ENCODE assay signal across 9 mouse cellular contexts in the genomic region with DNA sequence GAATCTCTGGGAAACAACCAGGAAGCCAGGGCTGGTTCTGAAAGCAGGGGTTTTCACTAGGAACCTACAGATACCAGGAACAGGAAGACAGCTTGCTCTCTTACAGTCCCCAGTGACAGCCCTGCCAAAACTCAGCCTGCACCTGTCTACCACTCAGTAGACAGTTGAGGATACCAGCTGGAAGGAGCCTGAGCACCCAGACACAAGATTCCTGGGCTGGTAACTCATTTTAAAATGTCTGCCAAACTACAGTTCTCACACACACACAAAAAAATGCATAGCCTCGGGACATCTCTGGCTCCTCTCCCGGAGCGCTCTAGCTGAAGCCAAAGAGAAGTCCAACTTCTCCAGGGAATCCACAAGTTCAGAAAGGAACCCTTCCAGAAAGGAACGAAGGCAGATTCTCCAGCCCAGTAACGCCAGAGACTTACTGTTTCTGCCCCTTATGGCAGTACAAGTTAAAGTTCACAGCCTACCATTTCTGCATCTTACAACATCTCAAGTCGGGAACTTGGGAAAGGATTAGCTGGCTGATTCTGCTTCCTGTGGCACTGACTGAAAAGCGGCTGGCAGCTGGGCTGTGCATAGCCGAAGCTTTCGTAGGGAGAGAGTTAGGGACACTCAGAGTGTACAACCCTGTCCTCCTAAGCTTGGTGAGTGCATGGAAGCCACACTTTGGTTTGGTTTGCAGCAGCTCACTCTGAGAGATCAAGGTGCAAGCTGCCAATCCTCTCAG. TPM values are rescaled to one million over a fixed set of nuclear protein-coding genes. Genes with fewer than 3 reads are reported as not detected.
DNase-seq lines count a peak whose midpoint lies in the region; ATAC-seq and TF ChIP-seq lines count a peak whose summit lies in the region.
"Had no signal": no experiment of that assay in that cellular context is flagged by ENCODE, and none has a peak within 500 bp of the region (broad histone marks: within the 10 kb centered on the region; RNA-seq: fewer than 3 reads in every experiment).

No protein-coding gene starts in this region.

- peaks cover 20% of the 10 kb centered on the region; the same call in 1 of the 2 replicates for H3K4me1 ChIP-seq in spleen, adult 2 months (ENCODE audit: control insufficient read depth, insufficient read depth, insufficient read length)
- peaks cover 42% of the 10 kb centered on the region for H3K4me1 ChIP-seq in heart, embryonic 16.5 days (ENCODE audit: control insufficient read depth, insufficient read depth, low read length)
- peaks cover 14% of the 10 kb centered on the region; the same call in 1 of the 2 replicates for H3K4me1 ChIP-seq in midbrain, embryonic 14.5 days (ENCODE audit: control insufficient read depth, insufficient read depth, low read length)

- WGBS in spleen, adult 2 months = 75% methylated on average over 9 of the region's 9 CpGs
- WGBS in heart, embryonic 16.5 days = 24% methylated on average over 9 of the region's 9 CpGs
- WGBS in midbrain, embryonic 14.5 days = 65% methylated on average over 9 of the region's 9 CpGs

- DNase-seq in spleen, adult 2 months (ENCODE audit: low read depth in 1 of 2, low spot score in 2 of 2) = no peak
- DNase-seq in spleen, adult 12 weeks (ENCODE audit: low spot score) = no peak
- peak; percentile 83 for DNase-seq in fibroblast of lung, adult 2 months (ENCODE audit: low read depth)
- DNase-seq in layer of hippocampus, adult 8-10 months (ENCODE audit: low spot score in 2 of 2) = peak; percentile 30 to 53
- no peak for DNase-seq in midbrain, embryonic 14.5 days
- DNase-seq in thymus, postnatal 14 days = peak; percentile 69
- no peak for DNase-seq in adrenal gland, postnatal 36 days

- H3K27ac ChIP-seq in spleen, adult 2 months (ENCODE audit: insufficient read depth, low read length) = peak overlapping the region; percentile 65
- H3K27ac ChIP-seq in heart, embryonic 16.5 days (ENCODE audit: low read length) = peak overlapping the region; percentile 86
- peak overlapping the region; percentile 57; the same call in 1 of the 2 replicates for H3K27ac ChIP-seq in midbrain, embryonic 14.5 days (replicated peaks; ENCODE audit: low read depth, low read length)
- H3K27ac ChIP-seq: macrophage had no signal

- H3K4me2 ChIP-seq in heart, embryonic 16.5 days (ENCODE audit: low read depth, low read length) = peak overlapping the region; percentile 44
- no peak overlapping the region for H3K4me2 ChIP-seq in midbrain, embryonic 14.5 days (ENCODE audit: low read length)

- no peak overlapping the region for H3K4me3 ChIP-seq in spleen, adult 2 months (ENCODE audit: extremely low read depth, insufficient read depth, insufficient read length)
- H3K4me3 ChIP-seq in heart, embryonic 16.5 days (ENCODE audit: low read length) = peak overlapping the region; percentile 8; the same call in 1 of the 2 replicates
- no peak overlapping the region for H3K4me3 ChIP-seq in midbrain, embryonic 14.5 days (replicated peaks; ENCODE audit: low read depth, low read length)

- ATAC-seq in heart, embryonic 16.5 days (replicated peaks; ENCODE audit: extremely low read depth, insufficient read depth, low FRiP score) = 0 out of 2 replicates have a peak, but pooled peaks have one; percentile 10
- ATAC-seq in midbrain, embryonic 14.5 days (ENCODE audit: low FRiP score, low TSS enrichment) = no peak

- no peak for TF ChIP-seq POLR2A in spleen, adult 2 months (IDR thresholded peaks at IDR 0.05; ENCODE audit: low read depth, low read length)

- no peaks in the 10 kb centered on the region for H3K36me3 ChIP-seq in spleen, adult 2 months (ENCODE audit: control insufficient read depth, insufficient read depth, low read length)
- H3K36me3 ChIP-seq in heart, embryonic 16.5 days (ENCODE audit: control insufficient read depth, insufficient read depth) = no peaks in the 10 kb centered on the region
- H3K36me3 ChIP-seq in midbrain, embryonic 14.5 days (ENCODE audit: control insufficient read depth, insufficient read depth, low read length) = no peaks in the 10 kb centered on the region

- H3K9me3 ChIP-seq in heart, embryonic 16.5 days (replicated peaks; ENCODE audit: control insufficient read depth, low read length) = no peaks in the 10 kb centered on the region
- H3K9me3 ChIP-seq in midbrain, embryonic 14.5 days (ENCODE audit: control insufficient read depth, low read length) = no peaks in the 10 kb centered on the region

- peak overlapping the region; percentile 37; the same call in 1 of the 2 replicates for H3K9ac ChIP-seq in heart, embryonic 16.5 days (ENCODE audit: low read length)
- H3K9ac ChIP-seq in midbrain, embryonic 14.5 days (replicated peaks; ENCODE audit: low read length) = no peak overlapping the region

- no peak for TF ChIP-seq CTCF in spleen, adult 2 months (IDR thresholded peaks at IDR 0.05; ENCODE audit: extremely low read depth, insufficient read depth, insufficient read length, insufficient replicate concordance)

- no peaks in the 10 kb centered on the region for H3K27me3 ChIP-seq in spleen, adult 2 months (ENCODE audit: control insufficient read depth, insufficient read depth, low read length)
- H3K27me3 ChIP-seq in heart, embryonic 16.5 days (ENCODE audit: control insufficient read depth, insufficient read depth, low read length) = no peaks in the 10 kb centered on the region
- H3K27me3 ChIP-seq in midbrain, embryonic 14.5 days (ENCODE audit: control insufficient read depth, insufficient read depth, low read length) = no peaks in the 10 kb centered on the region

RNA-seq across cellular contexts. Expression of gene Lamc1, which starts 24.2 kb away (rescaled TPM):
- 13.0 and 15.7 TPM in 2 replicates for polyA plus RNA-seq in spleen, adult 2 months (2012; rRNA removed)
- 73.8 and 85.3 TPM in 2 replicates for polyA plus RNA-seq in heart, embryonic 16.5 days (2015; fragmentation: Nextera tagmentation; extraction: Ambion mirVana)
- 10 to 100 TPM; 25.3 to 32.3 (median 28.6) TPM for total RNA-seq in layer of hippocampus, adult 8-10 months (2022)
- polyA plus RNA-seq in midbrain, embryonic 14.5 days (2014; fragmentation: Nextera tagmentation; extraction: Ambion mirVana) = 12.4 and 23.8 TPM in 2 replicates
- 100 to 1,000 TPM in 1 of 2 experiments, 10 to 100 TPM in 1; 84.0 to 141 TPM for total RNA-seq in adrenal gland, postnatal 36 days (2021)

Comparison
In these comparisons a context has a peak if more than half of its experiments do, and no peak if none do; other contexts are left out.
1. DNase-seq: peak in fibroblast of lung, adult 2 months (single experiment), layer of hippocampus, adult 8-10 months (2 of 2) and thymus, postnatal 14 days (single experiment); none in spleen, adult 2 months (0 of 2), spleen, adult 12 weeks (single experiment), midbrain, embryonic 14.5 days (single experiment) and adrenal gland, postnatal 36 days (0 of 2).
2. Peak in every context shown above with its lines, with median percentiles within 50 percentile points of each other: H3K27ac ChIP-seq.